Mouse (Mus musculus): ENCODE results near the gene Ttc5. TPM values are rescaled to one million over a fixed set of nuclear protein-coding genes. Genes with fewer than 3 reads are reported as not detected.
"Not testable (repeated sequence)": the region's sequence is repeated elsewhere in the genome, so short reads cannot be mapped to it uniquely, and the experiment has no call there.

Ttc5 gene
- polyA plus RNA-seq, 1 experiment from 2014 or later = 51.8 TPM

GRCm38 (mm10) chr14:50807487-50808072 is 22.3 kb upstream of the Ttc5 start, which contains the start of the genes Ccnb1ip1 and Parp2:
TSS of gene Ccnb1ip1 (minus strand) at chr14:50807732.
TSS of gene Parp2 (plus strand) at chr14:50807841.
- H3K9me3 ChIP-seq (ENCODE audit: control insufficient read depth, low read length) = no peaks in the 10 kb centered on the region
- 0% methylated on average over 42 of the region's 42 CpGs for WGBS
- peak; percentile 99 for ATAC-seq (ENCODE audit: insufficient number of reproducible peaks, insufficient read depth, low FRiP score, low read depth)
- H3K4me3 ChIP-seq (ENCODE audit: control insufficient read depth in 1 of 2, insufficient read depth in 1 of 2, low read depth in 1 of 2, low read length in 2 of 2) = peak within 1 kb of the TSS; percentile 62 to 65
- H3K4me1 ChIP-seq (ENCODE audit: control insufficient read depth in 2 of 2, insufficient read depth in 2 of 2, low read length in 2 of 2) = peaks cover 0 to 4% of the 10 kb centered on the region in 2 experiments; a peak in 2 of 4 replicates
- peak within 1 kb of the TSS; percentile 86 for H3K9ac ChIP-seq (ENCODE audit: low read length)
- peaks cover 28% of the 10 kb centered on the region for H3K36me3 ChIP-seq (ENCODE audit: control insufficient read depth, insufficient read depth, low read length)
- peak within 1 kb of the TSS; percentile 78 for H3K4me2 ChIP-seq (ENCODE audit: low read length)
- no peaks in the 10 kb centered on the region for H3K27me3 ChIP-seq (ENCODE audit: control insufficient read depth, insufficient read depth, low read length)
- peak within 1 kb of the TSS; percentile 85 to 88 for H3K27ac ChIP-seq (replicated peaks in 1 of 2; ENCODE audit: control insufficient read depth in 1 of 2, insufficient read depth in 1 of 2, low read depth in 2 of 2, low read length in 2 of 2)

GRCm38 (mm10) chr14:50806469-50806868 is 21.1 kb upstream of the Ttc5 start:
- 89% methylated on average over 5 of the region's 5 CpGs for WGBS
- Histone ChIP-seq H3K36me3 (ENCODE audit: control insufficient read depth, insufficient read depth, low read length) (peaks cover 17% of the 10 kb centered on the region), H3K9ac (ENCODE audit: low read length) (peak overlapping the region; percentile 86; the same call in 1 of the 2 replicates), H3K4me2 (ENCODE audit: low read length) (peak overlapping the region; percentile 78)
- not testable (repeated sequence) for ATAC-seq (ENCODE audit: insufficient number of reproducible peaks, insufficient read depth, low FRiP score, low read depth); H3K4me3 ChIP-seq (ENCODE audit: control insufficient read depth in 1 of 2, insufficient read depth in 1 of 2, low read depth in 1 of 2, low read length in 2 of 2); H3K27me3 ChIP-seq (ENCODE audit: control insufficient read depth, insufficient read depth, low read length); H3K27ac ChIP-seq (replicated peaks in 1 of 2; ENCODE audit: control insufficient read depth in 1 of 2, insufficient read depth in 1 of 2, low read depth in 2 of 2, low read length in 2 of 2); H3K9me3 ChIP-seq (ENCODE audit: control insufficient read depth, low read length); H3K4me1 ChIP-seq (ENCODE audit: control insufficient read depth in 2 of 2, insufficient read depth in 2 of 2, low read length in 2 of 2)

GRCm38 (mm10) chr14:50804683-50805082 is 19.4 kb upstream of the Ttc5 start:
- no peak for ATAC-seq (ENCODE audit: insufficient number of reproducible peaks, insufficient read depth, low FRiP score, low read depth)
- WGBS = 60% methylated on average over 13 of the region's 13 CpGs
- 0 out of 2 replicates have a peak, but pooled peaks cover under 1% of the 10 kb centered on the region for H3K36me3 ChIP-seq (ENCODE audit: control insufficient read depth, insufficient read depth, low read length)

DNA sequence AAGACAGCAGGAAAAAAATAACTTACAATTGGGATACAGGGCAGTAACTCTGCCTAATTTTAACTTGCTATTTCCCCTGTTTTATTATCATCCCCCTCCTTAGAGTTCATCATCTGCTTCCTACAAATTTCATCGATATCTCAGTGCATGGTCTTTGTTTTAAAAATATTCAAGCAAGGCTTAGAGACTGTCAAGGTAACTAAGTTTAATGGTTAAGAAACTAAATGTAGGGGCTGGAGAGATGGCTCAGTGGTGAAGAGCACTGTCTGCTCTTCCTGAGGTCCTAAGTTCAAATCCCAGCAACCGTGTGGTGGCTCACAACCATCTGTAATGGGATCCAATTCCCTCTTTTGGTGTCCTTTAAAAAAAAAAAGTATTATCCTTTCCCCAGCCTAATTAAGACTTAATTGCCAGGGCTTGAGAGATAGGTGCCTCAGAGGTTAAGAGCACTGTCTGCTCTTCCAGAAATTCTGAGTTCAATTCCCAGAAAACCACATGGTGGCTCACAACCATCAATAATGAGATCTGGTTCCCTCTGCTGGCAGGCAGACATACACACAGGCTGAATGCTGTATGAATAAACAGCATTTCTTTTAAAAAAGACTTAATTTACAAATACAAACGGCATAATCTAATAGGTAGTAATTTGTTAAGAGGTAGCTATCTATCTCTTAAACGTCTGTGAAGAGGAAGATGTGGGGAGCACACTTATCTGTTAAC is 17.7 kb upstream of the Ttc5 start:
- Histone ChIP-seq H3K36me3 (ENCODE audit: control insufficient read depth, insufficient read depth, low read length) (no peaks in the 10 kb centered on the region), H3K9me3 (ENCODE audit: control insufficient read depth, low read length) (no peaks in the 10 kb centered on the region), H3K9ac (ENCODE audit: low read length) (no peak overlapping the region), H3K4me3 (ENCODE audit: control insufficient read depth in 1 of 2, insufficient read depth in 1 of 2, low read depth in 1 of 2, low read length in 2 of 2) (no peak overlapping the region), H3K27me3 (ENCODE audit: control insufficient read depth, insufficient read depth, low read length) (no peaks in the 10 kb centered on the region), H3K27ac (replicated peaks in 1 of 2; ENCODE audit: control insufficient read depth in 1 of 2, insufficient read depth in 1 of 2, low read depth in 2 of 2, low read length in 2 of 2) (no peak overlapping the region), H3K4me2 (ENCODE audit: low read length) (no peak overlapping the region), H3K4me1 (ENCODE audit: control insufficient read depth in 2 of 2, insufficient read depth in 2 of 2, low read length in 2 of 2) (peaks cover 0 to 4% of the 10 kb centered on the region in 2 experiments; a peak in 2 of 4 replicates)
- ATAC-seq (ENCODE audit: insufficient number of reproducible peaks, insufficient read depth, low FRiP score, low read depth) = no peak
- 57% methylated on average over 4 of the region's 4 CpGs for WGBS

More at GRCm38 (mm10) chr14:50804683-50805082, 19.4 kb upstream of the Ttc5 start:
- Histone ChIP-seq H3K4me2 (ENCODE audit: low read length) (no peak overlapping the region), H3K27me3 (ENCODE audit: control insufficient read depth, insufficient read depth, low read length) (no peaks in the 10 kb centered on the region), H3K9ac (ENCODE audit: low read length) (no peak overlapping the region), H3K4me3 (ENCODE audit: control insufficient read depth in 1 of 2, insufficient read depth in 1 of 2, low read depth in 1 of 2, low read length in 2 of 2) (no peak overlapping the region), H3K27ac (replicated peaks in 1 of 2; ENCODE audit: control insufficient read depth in 1 of 2, insufficient read depth in 1 of 2, low read depth in 2 of 2, low read length in 2 of 2) (no peak overlapping the region), H3K4me1 (ENCODE audit: control insufficient read depth in 2 of 2, insufficient read depth in 2 of 2, low read length in 2 of 2) (peaks cover 0 to 4% of the 10 kb centered on the region in 2 experiments; a peak in 2 of 4 replicates), H3K9me3 (ENCODE audit: control insufficient read depth, low read length) (no peaks in the 10 kb centered on the region)

DNA sequence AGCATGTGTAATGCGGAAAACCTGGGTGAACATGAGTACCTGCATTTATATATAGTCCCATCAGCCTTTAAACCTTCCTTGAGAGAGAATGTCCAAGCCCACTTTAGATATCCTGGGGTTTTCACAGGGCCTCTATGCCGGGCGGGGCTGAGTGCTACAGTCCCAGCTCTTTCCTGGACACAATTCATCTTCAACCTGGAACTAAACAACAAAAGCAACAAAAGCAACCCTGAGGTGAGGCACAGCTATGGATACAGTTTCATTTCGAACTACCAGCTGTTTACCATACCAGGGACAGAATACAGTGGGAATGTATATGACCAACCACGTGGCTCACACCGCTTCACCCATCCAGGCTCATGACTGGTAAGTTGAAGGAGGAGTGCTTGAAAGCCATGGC is 17.1 kb upstream of the Ttc5 start:
- Histone ChIP-seq H3K36me3 (ENCODE audit: control insufficient read depth, insufficient read depth, low read length) (no peaks in the 10 kb centered on the region), H3K9ac (ENCODE audit: low read length) (no peak overlapping the region), H3K4me2 (ENCODE audit: low read length) (no peak overlapping the region), H3K27ac (replicated peaks in 1 of 2; ENCODE audit: control insufficient read depth in 1 of 2, insufficient read depth in 1 of 2, low read depth in 2 of 2, low read length in 2 of 2) (no peak overlapping the region), H3K9me3 (ENCODE audit: control insufficient read depth, low read length) (no peaks in the 10 kb centered on the region), H3K27me3 (ENCODE audit: control insufficient read depth, insufficient read depth, low read length) (no peaks in the 10 kb centered on the region), H3K4me3 (ENCODE audit: control insufficient read depth in 1 of 2, insufficient read depth in 1 of 2, low read depth in 1 of 2, low read length in 2 of 2) (no peak overlapping the region), H3K4me1 (ENCODE audit: control insufficient read depth in 2 of 2, insufficient read depth in 2 of 2, low read length in 2 of 2) (peaks cover 0 to 4% of the 10 kb centered on the region in 2 experiments; a peak in 2 of 4 replicates)
- 82% methylated on average over 6 of the region's 6 CpGs for WGBS
- no peak for ATAC-seq (ENCODE audit: insufficient number of reproducible peaks, insufficient read depth, low FRiP score, low read depth)

GRCm38 (mm10) chr14:50799502-50800259 is 14.4 kb upstream of the Ttc5 start:
- Histone ChIP-seq H3K27ac (replicated peaks in 1 of 2; ENCODE audit: control insufficient read depth in 1 of 2, insufficient read depth in 1 of 2, low read depth in 2 of 2, low read length in 2 of 2) (no peak overlapping the region), H3K36me3 (ENCODE audit: control insufficient read depth, insufficient read depth, low read length) (no peaks in the 10 kb centered on the region), H3K4me2 (ENCODE audit: low read length) (no peak overlapping the region), H3K9me3 (ENCODE audit: control insufficient read depth, low read length) (no peaks in the 10 kb centered on the region), H3K9ac (ENCODE audit: low read length) (no peak overlapping the region), H3K4me1 (ENCODE audit: control insufficient read depth in 2 of 2, insufficient read depth in 2 of 2, low read length in 2 of 2) (no peaks in the 10 kb centered on the region), H3K4me3 (ENCODE audit: control insufficient read depth in 1 of 2, insufficient read depth in 1 of 2, low read depth in 1 of 2, low read length in 2 of 2) (no peak overlapping the region), H3K27me3 (ENCODE audit: control insufficient read depth, insufficient read depth, low read length) (no peaks in the 10 kb centered on the region)
- 6% methylated on average over 3 of the region's 3 CpGs for WGBS
- ATAC-seq (ENCODE audit: insufficient number of reproducible peaks, insufficient read depth, low FRiP score, low read depth) = no peak

- WGBS = 48% methylated on average over 2 of the region's 2 CpGs
These were observed 13.2 kb upstream of the Ttc5 start for GRCm38 (mm10) chr14:50798512-50798911.

More at GRCm38 (mm10) chr14:50798512-50798911, 13.2 kb upstream of the Ttc5 start:
- no peak overlapping the region for H3K27ac ChIP-seq (replicated peaks in 1 of 2; ENCODE audit: control insufficient read depth in 1 of 2, insufficient read depth in 1 of 2, low read depth in 2 of 2, low read length in 2 of 2)
- no peak for ATAC-seq (ENCODE audit: insufficient number of reproducible peaks, insufficient read depth, low FRiP score, low read depth)
- no peak overlapping the region for H3K4me2 ChIP-seq (ENCODE audit: low read length)
- no peaks in the 10 kb centered on the region for H3K27me3 ChIP-seq (ENCODE audit: control insufficient read depth, insufficient read depth, low read length)
- no peaks in the 10 kb centered on the region for H3K4me1 ChIP-seq (ENCODE audit: control insufficient read depth in 2 of 2, insufficient read depth in 2 of 2, low read length in 2 of 2)
- H3K36me3 ChIP-seq (ENCODE audit: control insufficient read depth, insufficient read depth, low read length) = no peaks in the 10 kb centered on the region
- no peak overlapping the region for H3K4me3 ChIP-seq (ENCODE audit: control insufficient read depth in 1 of 2, insufficient read depth in 1 of 2, low read depth in 1 of 2, low read length in 2 of 2)
- H3K9me3 ChIP-seq (ENCODE audit: control insufficient read depth, low read length) = no peaks in the 10 kb centered on the region
- no peak overlapping the region for H3K9ac ChIP-seq (ENCODE audit: low read length)

Data from heart, embryonic 14.5 days (tissue).